Comparison of ENCODE assay signal across 6 mouse cellular contexts in the genomic region with DNA sequence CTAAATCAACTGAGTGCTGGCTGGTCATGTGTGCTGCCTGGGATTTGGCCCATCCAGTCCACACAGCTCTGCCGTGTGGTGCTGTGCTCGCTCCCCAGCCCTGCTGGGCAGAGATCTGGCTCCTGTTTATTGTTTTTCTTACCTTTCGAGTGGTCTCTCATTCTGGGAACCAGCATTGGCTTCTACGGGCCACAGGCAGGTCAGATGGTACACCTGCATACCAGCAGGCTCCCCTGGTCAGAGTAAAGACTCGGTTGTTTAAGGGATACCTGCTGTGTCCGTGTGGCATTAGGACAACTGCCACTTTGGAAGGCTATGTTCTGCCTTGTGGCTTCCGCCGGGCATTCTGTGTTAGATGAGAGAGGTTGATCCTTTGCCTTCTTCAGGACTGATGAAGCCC.
"Had no signal": no experiment of that assay in that cellular context is flagged by ENCODE, and none has a peak within 500 bp of the region (broad histone marks: within the 10 kb centered on the region; RNA-seq: fewer than 3 reads in every experiment).

No protein-coding gene starts in this region.

- DNase-seq: kidney, adult 9 months; kidney, postnatal 36 days; left cerebral cortex, postnatal 4 days; lung, adult 18-20 months; right cerebral cortex, adult 18-20 months; right cerebral cortex, postnatal 25 days had no signal
